Mouse (Mus musculus) heart, adult 2 months (tissue): ENCODE results near the gene Sgsm1.

Source experiments
- CTCF ChIP-seq: fragments of 200-600 bp; IDR thresholded peaks from 2 replicates; pipeline ENCODE4 v1.8.1; 2022; ENCODE audit warnings: antibody characterized with exemption, mild to moderate bottlenecking, moderate library complexity
- POLR2A ChIP-seq: fragments of 200-500 bp; IDR thresholded peaks from 2 replicates; pipeline ENCODE4 v1.6.1; 2011; ENCODE audit warnings: mild to moderate bottlenecking, low read depth, low read length, control low read depth; ENCODE audit not compliant: insufficient read depth

- TF ChIP-seq CTCF (no peak), POLR2A (no peak)
These were observed 18.4 kb downstream of the Sgsm1 start for GRCm38 (mm10) chr5:113292179-113292578.
